Mouse (Mus musculus) frontal cortex, postnatal 36 days (tissue): ENCODE data around the gene Plau.

Source experiments
- DNase-seq, 2 experiments: peaks; one replicate each; pipeline ENCODE4 v3.0.0; 2022; ENCODE audit warnings: low spot score in 2 of 2

The Plau gene

DNA sequence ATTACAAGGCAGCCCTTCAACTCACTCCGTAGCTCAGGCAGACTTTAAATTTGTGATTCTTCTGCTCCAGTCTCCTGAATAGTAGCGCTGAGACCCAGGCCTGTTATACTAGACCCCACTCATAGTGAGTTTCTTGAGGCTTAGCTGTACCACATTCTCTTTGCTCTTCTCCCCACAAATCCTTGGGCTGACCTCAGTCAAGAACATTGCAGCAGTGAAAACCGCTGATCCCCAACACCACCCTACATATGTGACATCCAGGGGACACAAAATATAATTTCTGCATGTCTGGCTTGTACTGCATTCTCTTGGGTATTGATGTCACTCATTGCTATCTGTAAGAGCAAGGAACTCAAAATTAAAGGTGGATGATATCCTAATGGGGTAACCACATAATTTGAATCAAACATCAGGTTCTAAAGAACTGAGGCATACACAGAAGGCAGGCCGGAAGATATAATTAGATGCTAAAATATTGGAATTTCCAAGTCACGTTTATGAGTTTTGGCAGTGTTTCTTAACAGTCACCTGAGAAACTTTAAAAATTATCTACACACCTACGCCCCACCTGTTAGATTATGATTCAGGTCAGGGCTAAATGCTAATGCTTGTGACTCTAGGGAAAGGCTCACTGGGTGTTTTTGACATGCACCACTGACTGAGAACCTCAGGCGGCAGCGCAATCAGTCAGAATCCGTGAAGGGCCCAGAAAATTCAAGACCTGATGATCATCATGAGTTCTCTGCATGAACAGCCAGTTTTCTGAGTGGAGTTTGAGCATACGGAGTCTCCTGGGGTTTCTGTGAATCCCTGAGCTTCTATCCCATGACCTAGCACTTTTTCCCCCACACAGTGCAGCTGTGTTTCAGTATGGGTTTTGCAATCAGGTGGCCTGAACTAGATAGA lies 8.5 kb downstream of the Plau start:
- DNase-seq, result no peak

GRCm38 (mm10) chr14:20845577-20846088 lies 9.2 kb downstream of the Plau start:
- no peak for DNase-seq

- DNase-seq, result no peak
These were observed 9.8 kb downstream of the Plau start for GRCm38 (mm10) chr14:20846214-20846613.

GRCm38 (mm10) chr14:20847637-20848129 lies 11.2 kb downstream of the Plau start:
- no peak for DNase-seq

DNA sequence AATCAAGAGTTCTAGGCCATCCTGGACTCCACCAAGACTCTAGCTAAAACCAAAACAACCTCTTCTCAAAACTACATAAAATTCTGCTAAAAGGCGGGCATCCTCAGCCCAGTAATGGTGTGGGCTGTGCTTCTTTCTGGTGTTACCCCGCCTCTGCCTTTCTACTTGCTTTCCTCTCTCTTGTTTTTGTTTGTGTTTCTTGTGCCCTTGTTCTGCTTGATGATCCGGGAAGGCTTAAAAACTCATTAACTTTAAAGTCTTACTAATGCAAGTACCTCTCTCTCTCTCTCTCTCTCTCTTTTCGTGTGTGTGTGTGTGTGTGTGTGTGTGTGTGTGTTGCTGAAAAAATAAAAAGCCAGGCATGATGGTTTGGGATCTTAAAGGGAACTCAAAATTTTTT lies 13.3 kb downstream of the Plau start:
- DNase-seq, result no peak

DNA sequence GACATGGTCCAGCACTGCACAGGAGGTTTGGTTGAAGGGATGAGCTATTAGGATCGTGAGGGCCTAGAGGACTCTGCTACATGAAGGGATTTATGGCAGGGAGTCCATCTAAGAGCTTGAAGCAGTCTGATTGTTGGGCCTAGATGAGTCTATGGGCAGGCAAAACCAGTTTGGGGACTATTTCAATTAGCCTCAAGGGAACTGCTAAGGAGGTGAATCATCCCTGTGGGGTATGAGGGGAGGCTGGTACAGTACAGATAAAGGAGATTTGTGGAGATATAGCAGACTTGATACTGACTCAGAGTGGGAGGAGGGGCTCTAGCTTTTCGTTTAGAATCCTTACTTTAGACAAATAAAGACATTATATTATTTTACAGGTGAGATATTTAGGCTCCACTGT lies 14.0 kb downstream of the Plau start:
- no peak for DNase-seq

DNA sequence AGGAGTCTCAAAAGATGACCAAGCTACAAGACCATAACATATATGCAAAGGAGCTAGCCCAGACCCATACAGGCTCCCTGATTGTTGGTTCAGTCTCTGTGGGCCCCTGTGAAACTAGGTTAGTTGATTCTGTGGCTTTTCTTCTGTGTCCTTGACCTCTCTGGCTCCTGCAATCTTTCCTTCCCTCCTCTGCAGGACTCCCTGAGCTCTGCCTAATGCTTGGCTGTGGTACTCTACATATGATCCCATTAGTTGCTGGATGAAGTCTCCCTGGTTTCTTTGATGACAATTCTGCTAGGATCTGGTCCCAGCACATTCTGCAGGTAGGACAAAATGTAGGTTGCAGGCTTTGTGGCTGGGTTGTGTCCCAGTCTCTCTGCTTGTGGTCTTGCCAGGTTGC lies 15.3 kb downstream of the Plau start:
- DNase-seq, result no peak

DNA sequence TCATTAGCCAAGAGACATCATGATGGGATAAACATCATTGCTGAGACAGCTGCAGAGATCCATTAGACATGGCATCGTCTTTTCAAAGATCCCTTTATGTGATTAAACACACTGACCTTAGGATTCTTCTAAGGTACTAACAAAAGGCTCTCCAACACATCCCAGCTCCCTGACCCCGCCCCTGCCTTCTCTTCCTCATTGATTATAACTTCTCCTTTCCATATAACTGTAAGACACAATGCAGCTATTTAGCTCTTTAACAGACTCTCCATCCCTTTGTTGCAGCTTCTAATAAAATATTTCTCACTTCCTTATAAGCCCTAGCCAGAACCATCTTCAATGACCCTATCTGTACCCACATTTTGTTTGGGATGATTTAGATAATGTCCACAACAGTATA lies 24.7 kb downstream of the Plau start:
- DNase-seq, result no peak

- DNase-seq, result no peak
These were observed 25.1 kb downstream of the Plau start for GRCm38 (mm10) chr14:20861559-20861958.

- no peak for DNase-seq
These were observed 27.0 kb downstream of the Plau start for GRCm38 (mm10) chr14:20863306-20864065.

GRCm38 (mm10) chr14:20864192-20864591 lies 27.7 kb downstream of the Plau start:
- no peak for DNase-seq

GRCm38 (mm10) chr14:20865604-20866003 lies 29.1 kb downstream of the Plau start:
- no peak for DNase-seq

DNA sequence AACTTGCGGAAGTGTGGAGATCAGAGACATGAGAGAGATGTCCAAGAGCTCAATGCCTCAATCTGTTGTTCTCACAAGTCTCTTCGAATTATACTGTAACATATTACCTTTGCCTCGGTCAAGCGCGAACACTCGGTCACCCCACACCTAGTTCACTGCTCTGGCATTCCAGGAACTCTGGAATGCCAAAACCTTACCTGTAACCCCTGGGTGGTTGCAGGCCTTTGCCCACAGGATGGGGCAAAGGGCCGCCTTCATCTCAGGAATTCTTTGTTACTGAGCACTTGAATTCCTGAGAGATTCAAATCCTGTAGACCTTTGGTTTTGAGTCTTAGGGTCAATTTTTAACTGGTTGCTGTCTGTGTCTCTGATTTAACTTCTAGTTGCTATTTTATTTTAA lies 29.9 kb downstream of the Plau start:
- no peak for DNase-seq

GRCm38 (mm10) chr14:20870110-20870509 lies 33.6 kb downstream of the Plau start:
- no peak for DNase-seq

- no peak for DNase-seq
These were observed 35.0 kb downstream of the Plau start for GRCm38 (mm10) chr14:20871495-20871894.

DNA sequence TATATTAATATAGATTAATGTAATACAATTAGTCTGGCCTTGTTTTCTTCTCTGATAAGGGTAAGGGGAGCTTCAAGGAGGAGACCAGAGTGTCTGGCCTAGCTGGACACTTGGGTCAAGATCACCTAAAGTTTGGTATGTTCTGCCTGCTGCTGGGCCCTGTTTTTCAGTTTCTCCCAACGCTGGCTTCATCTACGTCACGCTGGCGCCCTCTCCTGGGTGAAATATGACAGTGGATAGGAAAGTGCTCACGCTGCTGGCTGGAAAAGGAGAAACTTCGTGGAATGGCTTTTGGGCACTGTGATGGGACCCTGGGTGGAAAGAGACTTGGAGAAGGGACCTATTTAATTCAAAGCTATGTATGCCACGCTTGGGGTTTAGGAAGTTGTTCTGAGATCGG lies 36.8 kb downstream of the Plau start:
- peak; percentile 82 to 89 for DNase-seq

- no peak for DNase-seq
These were observed 37.5 kb downstream of the Plau start for GRCm38 (mm10) chr14:20873931-20874330.

GRCm38 (mm10) chr14:20884691-20885090 lies 48.2 kb downstream of the Plau start:
- no peak for DNase-seq

GRCm38 (mm10) chr14:20885091-20885888 lies 48.8 kb downstream of the Plau start:
- DNase-seq, result no peak

- DNase-seq, result no peak
These were observed 49.8 kb downstream of the Plau start for GRCm38 (mm10) chr14:20886266-20886665.

DNA sequence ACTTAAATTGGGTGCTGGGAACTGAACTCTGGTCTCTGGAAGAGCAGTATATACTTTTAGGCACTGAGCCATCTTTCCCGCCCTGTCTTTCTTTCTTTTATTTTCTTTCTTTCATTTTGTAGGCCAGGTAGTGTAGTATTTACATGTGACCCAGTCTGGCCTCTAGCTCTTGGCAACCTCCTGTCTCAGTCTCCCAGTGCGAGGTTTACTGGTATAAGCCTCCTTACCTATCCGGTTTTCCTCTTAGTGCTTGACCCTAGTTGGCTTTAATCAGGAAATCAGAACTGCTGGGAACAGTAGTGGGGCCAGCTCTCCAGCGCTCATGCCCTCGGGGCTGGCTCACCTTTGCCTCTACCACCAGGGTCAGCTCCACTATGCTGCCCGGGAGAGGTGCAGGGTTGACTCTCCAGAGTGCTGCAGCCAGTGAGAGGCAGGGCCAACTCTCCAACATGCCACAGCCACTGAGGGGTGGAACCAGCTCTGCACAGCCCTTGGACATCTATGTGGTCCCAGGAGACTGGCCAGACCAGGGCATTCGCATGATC lies 51.2 kb downstream of the Plau start:
- no peak for DNase-seq
